Mouse (Mus musculus) forebrain, embryonic 13.5 days (tissue): ENCODE measurements at regions not wholly inside any gene's neighbourhood (a gene's known extent, or its start where the extent isn't known, plus 50 kb on each side); places are given as distances from the start of the nearest gene placed in this dataset.
"Not testable (repeated sequence)": the region's sequence is repeated elsewhere in the genome, so short reads cannot be mapped to it uniquely, and the experiment has no call there.

Experiments
- ATAC-seq: fragments of 200-750 bp; cut with Nextera tagmentation; 2 replicates; pipeline ENCODE4 v1.8.0; 2017
- H3K27ac ChIP-seq: fragments of 300-500 bp; sonication (generic); 2 replicates; pipeline ENCODE4 v1.5.1; 2015; ENCODE audit warnings: inconsistent platforms, mild to moderate bottlenecking, moderate library complexity
- H3K27me3 ChIP-seq: fragments of 300-500 bp; sonication (generic); 2 replicates; pipeline ENCODE4 v1.6.1; 2015; ENCODE audit warnings: mild to moderate bottlenecking, inconsistent platforms
- H3K36me3 ChIP-seq: fragments of 300-500 bp; sonication (generic); 2 replicates; pipeline ENCODE4 v1.6.1; 2015; ENCODE audit warnings: mild to moderate bottlenecking, inconsistent platforms; ENCODE audit not compliant: poor library complexity, severe bottlenecking
- H3K4me1 ChIP-seq: fragments of 300-500 bp; sonication (generic); 2 replicates; pipeline ENCODE4 v1.6.1; 2015; ENCODE audit warnings: inconsistent platforms
- H3K4me2 ChIP-seq: fragments of 300-500 bp; sonication (generic); 2 replicates; pipeline ENCODE4 v1.6.1; 2015; ENCODE audit warnings: inconsistent platforms, mild to moderate bottlenecking, moderate library complexity
- H3K4me3 ChIP-seq: fragments of 300-500 bp; sonication (generic); 2 replicates; pipeline ENCODE4 v1.5.1; 2015; ENCODE audit warnings: mild to moderate bottlenecking, inconsistent platforms
- H3K9ac ChIP-seq: fragments of 300-500 bp; sonication (generic); 2 replicates; pipeline ENCODE4 v1.6.1; 2015; ENCODE audit warnings: mild to moderate bottlenecking, inconsistent platforms
- H3K9me3 ChIP-seq: fragments of 300-500 bp; sonication (generic); replicated peaks from 2 replicates; pipeline ENCODE4 v1.6.1; 2016; ENCODE audit warnings: inconsistent platforms
- WGBS: fragments of 180-500 bp; shearing (Covaris S2); methylation state at CpG from one replicate; pipeline ENCODE4 v1.1.7; 2015; 5-methylcytosine and 5-hydroxymethylcytosine counted together

DNA sequence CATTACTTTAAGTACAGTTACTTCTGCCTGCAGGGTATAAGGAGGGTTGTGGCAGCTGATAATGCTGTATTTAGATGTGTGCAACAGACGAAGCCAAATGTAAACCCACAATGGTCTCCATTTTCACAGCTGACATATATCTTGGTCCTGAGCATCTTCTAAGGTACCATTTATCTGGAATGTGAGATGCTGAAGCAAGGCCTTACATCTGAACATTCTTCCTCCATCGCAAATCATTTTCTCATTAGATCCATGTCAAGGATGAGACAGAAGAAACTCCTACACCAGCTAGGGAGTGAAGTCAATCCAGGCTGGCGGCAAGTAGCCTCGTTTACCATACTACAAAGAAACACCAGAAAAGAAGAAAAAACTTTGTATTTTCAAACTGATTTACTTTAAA is 228.4 kb upstream of the Hand2 start:
- ATAC-seq: no peak
- Histone ChIP-seq H3K4me1 (no peaks in the 10 kb centered on the region), H3K4me3 (no peak overlapping the region), H3K4me2 (no peak overlapping the region), H3K9me3 (no peaks in the 10 kb centered on the region), H3K36me3 (no peaks in the 10 kb centered on the region), H3K9ac (no peak overlapping the region), H3K27me3 (no peaks in the 10 kb centered on the region), H3K27ac (no peak overlapping the region)
- 85% methylated on average over 4 of the region's 4 CpGs for WGBS

DNA sequence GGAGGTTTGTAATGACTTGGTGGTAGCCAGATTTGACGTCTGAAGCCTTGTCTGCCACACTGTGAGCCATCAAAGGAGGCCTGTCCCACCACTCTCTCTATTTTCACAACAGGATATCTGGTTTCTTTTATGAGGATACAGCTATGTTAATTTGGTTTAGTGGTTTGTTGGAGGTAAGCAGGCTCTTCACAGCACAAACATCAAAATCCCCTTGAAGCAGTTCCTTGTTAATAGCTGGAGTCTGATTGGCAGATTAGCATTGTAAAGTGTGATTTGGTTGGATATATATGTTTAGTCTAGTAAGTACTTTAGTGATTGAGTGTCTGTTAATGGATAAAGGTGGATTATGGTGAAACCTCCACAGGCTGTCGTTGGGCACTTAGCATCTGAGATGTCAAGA is 225.6 kb upstream of the Hand2 start:
- Histone ChIP-seq H3K36me3 (no peaks in the 10 kb centered on the region), H3K27ac (no peak overlapping the region), H3K4me3 (no peak overlapping the region), H3K27me3 (no peaks in the 10 kb centered on the region), H3K4me1 (no peaks in the 10 kb centered on the region), H3K9me3 (no peaks in the 10 kb centered on the region), H3K4me2 (no peak overlapping the region), H3K9ac (no peak overlapping the region)
- no peak for ATAC-seq
- 42% methylated on average over 2 of the region's 2 CpGs for WGBS

DNA sequence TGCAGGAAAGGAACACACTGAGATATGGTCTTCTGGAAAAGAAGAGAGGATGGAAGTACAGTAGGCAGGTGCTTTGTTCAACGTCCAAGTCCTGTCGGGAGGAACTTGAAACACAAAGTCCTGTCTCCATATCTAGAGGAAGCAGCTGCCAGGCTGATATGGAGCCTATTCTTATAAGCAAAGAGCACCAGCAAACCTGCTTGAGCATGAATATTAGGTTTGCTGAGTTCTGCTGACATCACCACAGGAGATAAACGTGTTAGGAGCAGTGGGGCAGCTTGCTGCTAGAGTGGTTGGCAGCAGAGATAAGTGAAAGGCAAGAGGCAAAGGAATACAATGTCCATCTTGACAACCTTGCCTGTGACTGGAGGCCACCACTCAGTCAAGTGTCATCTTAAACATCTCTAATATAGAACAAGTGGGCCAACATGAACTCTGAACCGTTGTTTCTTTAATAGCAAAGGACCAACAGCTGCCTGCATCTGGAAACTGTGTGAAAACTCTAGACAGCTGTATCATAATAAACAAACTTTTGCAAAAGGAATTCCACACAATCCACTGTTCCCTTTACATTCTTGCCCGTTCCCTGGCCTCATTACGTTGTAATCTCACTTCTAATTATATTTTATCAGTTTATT is 209.9 kb upstream of the Hand2 start:
- not testable (repeated sequence) for H3K9ac ChIP-seq, ATAC-seq, H3K4me1 ChIP-seq, H3K36me3 ChIP-seq, H3K4me3 ChIP-seq, H3K27ac ChIP-seq, H3K9me3 ChIP-seq, H3K27me3 ChIP-seq, H3K4me2 ChIP-seq
- WGBS: 78% methylated on average over 4 of the region's 6 CpGs

DNA sequence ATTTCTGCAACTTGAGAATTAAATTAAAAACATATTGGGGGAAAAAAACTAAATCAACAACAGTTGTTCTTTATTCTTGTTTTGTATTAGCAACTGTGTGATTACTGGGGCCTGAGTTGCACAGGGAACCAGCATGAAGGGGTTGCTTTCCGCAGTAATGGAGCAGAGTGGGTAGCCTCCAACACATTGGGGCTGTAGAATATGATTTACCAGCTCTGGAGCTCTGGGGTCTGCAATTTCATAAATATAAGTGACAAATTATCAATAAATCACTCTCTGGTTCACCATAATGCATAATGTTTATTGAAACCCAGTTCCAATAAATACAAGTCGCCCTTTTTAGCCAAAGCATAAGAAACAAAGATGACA is 209.4 kb upstream of the Hand2 start:
- 68% methylated on average over 2 of the region's 2 CpGs for WGBS
- Histone ChIP-seq H3K4me1 (no peaks in the 10 kb centered on the region), H3K9ac (no peak overlapping the region), H3K4me2 (no peak overlapping the region), H3K9me3 (no peaks in the 10 kb centered on the region), H3K27me3 (no peaks in the 10 kb centered on the region), H3K4me3 (no peak overlapping the region), H3K36me3 (no peaks in the 10 kb centered on the region), H3K27ac (no peak overlapping the region)
- no peak for ATAC-seq

DNA sequence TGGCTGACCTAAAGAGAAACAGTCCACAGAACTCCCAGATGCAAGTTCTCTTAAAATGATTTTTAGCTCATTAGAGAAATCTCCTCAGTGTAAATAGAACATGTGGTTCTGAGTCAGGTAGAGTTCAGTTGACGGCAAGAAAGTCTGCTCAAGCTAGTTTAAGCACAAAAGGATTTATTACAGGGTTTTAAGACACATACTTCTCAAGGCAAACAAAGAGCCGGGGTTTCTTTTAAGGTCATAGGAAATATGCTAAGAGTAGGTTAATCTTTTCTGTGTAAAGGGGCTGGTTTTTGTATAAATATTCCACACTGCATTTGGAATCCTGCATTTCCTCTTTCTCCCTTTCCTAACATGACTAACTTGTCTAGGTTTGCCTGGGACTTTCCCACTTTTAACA is 206.9 kb upstream of the Hand2 start:
- Histone ChIP-seq H3K36me3 (no peaks in the 10 kb centered on the region), H3K9me3 (no peaks in the 10 kb centered on the region), H3K9ac (no peak overlapping the region), H3K27ac (no peak overlapping the region), H3K4me1 (no peaks in the 10 kb centered on the region), H3K27me3 (no peaks in the 10 kb centered on the region), H3K4me2 (no peak overlapping the region), H3K4me3 (no peak overlapping the region)
- WGBS: 74% methylated on average over 2 of the region's 2 CpGs
- no peak for ATAC-seq

DNA sequence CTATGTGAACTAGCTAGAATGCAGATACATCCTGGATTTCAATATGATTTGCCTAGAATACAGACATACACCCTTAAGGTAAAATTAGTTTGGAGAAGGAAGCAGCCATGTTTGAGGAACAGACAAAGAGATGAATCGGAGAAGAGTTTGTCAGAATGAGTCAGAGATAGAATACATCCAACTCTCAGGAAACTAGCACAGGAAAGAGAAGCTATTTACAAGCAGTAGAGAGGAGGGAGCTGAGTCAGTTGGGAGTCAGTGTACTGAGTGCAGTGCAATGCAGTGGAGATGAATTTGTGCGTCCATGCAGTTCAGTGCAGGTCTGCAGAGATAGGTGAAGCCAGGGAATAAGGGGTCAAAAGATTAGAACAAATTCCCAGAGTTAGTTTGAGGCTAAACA is 205.5 kb upstream of the Hand2 start:
- Histone ChIP-seq H3K4me3 (no peak overlapping the region), H3K9ac (no peak overlapping the region), H3K4me1 (no peaks in the 10 kb centered on the region), H3K4me2 (no peak overlapping the region), H3K9me3 (no peaks in the 10 kb centered on the region), H3K27me3 (no peaks in the 10 kb centered on the region), H3K36me3 (no peaks in the 10 kb centered on the region), H3K27ac (no peak overlapping the region)
- WGBS: 90% methylated on average over 2 of the region's 2 CpGs
- ATAC-seq: no peak

DNA sequence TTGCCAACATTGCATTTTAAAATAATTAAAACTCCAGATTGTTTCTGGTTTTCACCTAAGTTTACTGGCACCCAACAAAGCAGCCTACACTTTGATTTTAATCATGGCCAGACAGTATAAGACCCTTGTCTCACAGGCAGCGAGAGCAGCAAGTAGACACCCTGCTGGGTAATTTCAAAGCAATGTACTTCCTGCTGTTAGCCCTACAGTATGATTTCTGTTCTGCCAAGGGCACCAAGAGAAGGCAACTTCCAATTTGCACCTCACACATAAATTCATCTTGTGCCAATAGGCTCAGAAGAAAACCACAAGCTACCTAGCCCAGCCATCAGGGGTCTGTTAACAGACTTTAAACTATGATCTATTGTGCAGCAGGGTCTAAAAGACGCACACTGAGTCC is 186.7 kb upstream of the Hand2 start:
- no peak overlapping the region for H3K4me2 ChIP-seq
- no peak overlapping the region for H3K4me3 ChIP-seq
- WGBS: 15% methylated on average over 2 of the region's 2 CpGs
- no peak overlapping the region for H3K9ac ChIP-seq
- no peaks in the 10 kb centered on the region for H3K4me1 ChIP-seq
- ATAC-seq: peak; percentile 63; the same call in 1 of the 2 replicates
- no peaks in the 10 kb centered on the region for H3K9me3 ChIP-seq
- no peak overlapping the region for H3K27ac ChIP-seq
- no peaks in the 10 kb centered on the region for H3K27me3 ChIP-seq
- H3K36me3 ChIP-seq: no peaks in the 10 kb centered on the region

DNA sequence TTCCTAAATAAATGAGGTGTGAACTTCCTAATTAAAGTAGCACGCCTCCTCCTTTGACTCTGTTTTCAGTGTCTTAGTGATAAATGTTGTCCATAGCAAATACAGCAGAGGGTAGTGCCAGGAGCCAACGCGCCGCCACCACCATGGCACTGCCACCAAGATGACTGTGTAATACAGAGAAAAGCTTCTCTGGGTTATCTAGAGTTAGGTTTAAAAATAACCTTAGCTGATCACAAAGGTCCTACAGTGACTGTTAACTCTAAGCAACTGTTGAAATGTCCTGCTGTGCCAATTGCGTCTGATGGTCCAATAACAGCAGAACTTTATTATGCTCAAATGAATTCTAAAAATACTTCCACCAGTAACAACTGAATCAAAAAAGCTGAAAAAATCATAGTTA is 186.1 kb upstream of the Hand2 start:
- WGBS: 64% methylated on average over 5 of the region's 5 CpGs

DNA sequence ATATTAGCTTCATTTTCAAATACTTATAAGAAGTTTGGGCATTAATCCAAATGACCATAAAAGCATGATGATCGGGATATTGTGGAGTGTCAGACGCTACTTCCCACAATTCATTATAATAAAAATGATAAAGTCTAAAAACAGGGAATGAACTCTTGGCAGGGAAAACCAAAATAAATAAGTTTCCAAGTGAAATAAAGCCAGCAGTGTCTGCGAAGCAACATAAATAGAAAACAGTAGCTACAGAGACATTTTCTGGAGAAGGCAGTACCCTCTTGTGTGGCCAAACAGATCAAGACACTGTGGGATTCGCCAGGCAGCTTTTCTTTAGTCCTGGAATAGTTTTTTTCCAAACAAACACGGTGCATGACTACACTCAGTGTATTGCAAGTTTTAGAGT is 172.7 kb upstream of the Hand2 start:
- no peak overlapping the region for H3K9ac ChIP-seq
- H3K36me3 ChIP-seq: no peaks in the 10 kb centered on the region
- no peak overlapping the region for H3K4me2 ChIP-seq
- no peaks in the 10 kb centered on the region for H3K9me3 ChIP-seq
- ATAC-seq: no peak
- H3K4me3 ChIP-seq: no peak overlapping the region
- WGBS: 87% methylated on average over 5 of the region's 5 CpGs
- no peaks in the 10 kb centered on the region for H3K4me1 ChIP-seq
- H3K27me3 ChIP-seq: no peaks in the 10 kb centered on the region
- no peak overlapping the region for H3K27ac ChIP-seq

More for the DNA sequence above, 186.1 kb upstream of the Hand2 start:
- Histone ChIP-seq H3K9me3 (no peaks in the 10 kb centered on the region), H3K9ac (no peak overlapping the region), H3K36me3 (no peaks in the 10 kb centered on the region), H3K27ac (no peak overlapping the region), H3K4me1 (no peaks in the 10 kb centered on the region), H3K27me3 (no peaks in the 10 kb centered on the region), H3K4me3 (no peak overlapping the region), H3K4me2 (no peak overlapping the region)
- no peak for ATAC-seq

DNA sequence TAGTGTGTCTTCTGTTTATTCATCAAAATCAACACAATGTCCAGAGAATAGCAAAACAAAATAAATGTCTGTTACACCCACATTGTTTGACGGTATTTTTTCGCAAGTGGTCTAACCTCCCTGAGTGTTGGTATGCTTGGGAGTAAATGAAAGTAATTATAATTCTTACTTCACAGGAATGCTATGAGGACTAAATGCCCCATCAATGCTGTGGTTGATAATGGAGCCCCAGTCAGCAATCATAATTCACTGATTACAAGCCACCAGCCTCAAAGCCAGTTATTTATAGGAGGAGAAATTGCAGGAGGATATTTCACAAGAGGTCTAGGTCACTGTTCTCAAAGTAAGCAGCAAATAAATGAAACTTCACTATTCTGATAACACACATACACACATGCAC is 129.6 kb upstream of the Hand2 start:
- Histone ChIP-seq H3K4me2 (no peak overlapping the region), H3K27me3 (no peaks in the 10 kb centered on the region)

DNA sequence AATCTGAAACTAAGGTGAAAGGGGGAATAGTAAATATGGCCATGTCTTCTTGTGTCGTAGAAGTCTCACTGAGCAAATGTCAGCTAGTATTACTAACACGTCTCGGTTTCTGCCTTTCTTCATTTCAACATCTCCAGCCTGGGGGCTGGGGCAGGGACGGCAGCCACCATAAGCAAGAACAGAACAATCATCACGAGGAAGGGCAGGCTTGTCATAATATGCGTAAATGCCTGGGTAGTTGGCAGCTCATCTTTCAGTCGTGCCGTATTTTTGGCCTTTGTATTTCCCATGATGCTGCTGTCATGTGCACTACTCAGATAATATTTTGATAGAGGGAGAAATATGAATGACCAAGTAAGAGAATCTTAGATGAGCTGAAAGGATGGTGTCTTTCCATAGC is 120.5 kb upstream of the Hand2 start:
- Histone ChIP-seq H3K4me1 (no peaks in the 10 kb centered on the region), H3K4me2 (no peak overlapping the region), H3K4me3 (no peak overlapping the region), H3K9me3 (no peaks in the 10 kb centered on the region), H3K27me3 (no peaks in the 10 kb centered on the region), H3K27ac (no peak overlapping the region), H3K36me3 (no peaks in the 10 kb centered on the region), H3K9ac (no peak overlapping the region)
- ATAC-seq: no peak
- WGBS: 88% methylated on average over 8 of the region's 8 CpGs

More for the DNA sequence above, 129.6 kb upstream of the Hand2 start:
- no peaks in the 10 kb centered on the region for H3K36me3 ChIP-seq
- H3K9me3 ChIP-seq: no peaks in the 10 kb centered on the region
- no peaks in the 10 kb centered on the region for H3K4me1 ChIP-seq
- no peak overlapping the region for H3K4me3 ChIP-seq
- WGBS: 81% methylated on average over 2 of the region's 2 CpGs
- H3K27ac ChIP-seq: no peak overlapping the region
- no peak for ATAC-seq
- H3K9ac ChIP-seq: no peak overlapping the region

DNA sequence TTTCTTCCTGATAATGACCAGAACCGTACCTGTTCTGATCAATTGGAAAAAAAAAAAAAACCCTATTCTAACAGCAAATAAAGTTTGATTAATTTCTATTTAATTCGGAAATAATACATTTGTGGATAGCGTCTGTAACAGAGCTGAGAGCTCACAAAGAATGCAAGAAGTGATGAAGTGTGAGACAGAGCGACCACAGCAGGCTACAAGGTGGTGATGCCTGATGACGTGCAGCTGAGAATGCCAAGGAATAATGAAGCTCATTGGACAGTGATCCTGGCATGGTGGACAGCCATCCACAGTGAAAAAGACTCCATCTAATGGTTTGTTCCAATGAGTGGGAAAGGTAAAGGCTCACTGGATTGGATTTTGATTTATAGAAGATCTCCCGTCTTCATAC is 111.2 kb upstream of the Hand2 start:
- 86% methylated on average over 6 of the region's 6 CpGs for WGBS
- Histone ChIP-seq H3K9me3 (no peaks in the 10 kb centered on the region), H3K4me3 (no peak overlapping the region), H3K27me3 (no peaks in the 10 kb centered on the region), H3K27ac (no peak overlapping the region), H3K4me2 (no peak overlapping the region), H3K36me3 (no peaks in the 10 kb centered on the region), H3K9ac (no peak overlapping the region), H3K4me1 (no peaks in the 10 kb centered on the region)
- no peak for ATAC-seq

DNA sequence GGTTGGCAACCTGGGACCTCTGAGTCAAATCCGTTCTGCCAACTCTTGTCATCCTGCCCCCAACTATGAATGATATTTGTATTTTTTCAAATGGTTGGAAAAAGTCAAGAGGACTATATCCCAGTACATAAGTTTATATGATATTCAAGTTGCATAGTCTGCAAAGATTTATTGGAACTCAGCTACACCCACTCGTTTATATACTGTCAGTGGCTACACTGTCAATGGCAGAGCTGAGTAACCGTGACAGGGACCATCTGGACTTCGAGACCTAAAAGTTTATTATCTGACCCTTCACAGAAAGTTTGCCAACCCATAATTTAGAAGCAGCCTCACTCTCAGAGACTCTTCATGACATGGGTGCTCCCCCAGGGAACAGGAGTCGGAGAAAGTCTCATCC is 107.7 kb upstream of the Hand2 start:
- Histone ChIP-seq H3K9ac (no peak overlapping the region), H3K36me3 (no peaks in the 10 kb centered on the region), H3K27ac (no peak overlapping the region), H3K4me1 (no peaks in the 10 kb centered on the region), H3K27me3 (no peaks in the 10 kb centered on the region), H3K9me3 (no peaks in the 10 kb centered on the region), H3K4me2 (no peak overlapping the region), H3K4me3 (no peak overlapping the region)
- WGBS: 94% methylated on average over 5 of the region's 5 CpGs
- ATAC-seq: no peak
